Mouse (Mus musculus): ENCODE measurements around the gene Pik3r5. TPM values are rescaled to one million over a fixed set of nuclear protein-coding genes. Genes with fewer than 3 reads are reported as not detected.
A peak's percentile ranks its signal among the peaks of the same experiment; 100 is the strongest.

The Pik3r5 gene
- polyA plus RNA-seq, 1 experiment from 2014 or later = 5.7 TPM

DNA sequence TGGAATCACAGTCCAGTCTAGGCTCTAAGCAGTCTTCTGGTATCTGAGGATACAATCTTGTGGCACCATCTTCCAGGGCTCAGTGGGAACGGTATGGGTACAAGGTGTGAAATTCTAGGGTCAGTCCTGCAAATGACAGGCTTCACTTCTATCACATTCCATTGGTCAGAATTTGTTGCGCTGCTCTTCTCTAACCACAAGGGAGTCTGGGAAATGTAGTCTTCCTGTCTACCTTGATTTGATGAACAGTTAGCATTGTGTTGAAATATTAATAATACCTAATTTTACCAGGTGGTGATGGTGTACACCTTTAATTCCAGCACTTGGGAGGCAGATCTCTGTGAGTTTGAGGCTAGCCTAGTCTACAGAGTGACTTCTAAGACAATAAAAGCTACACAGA lies 88.5 kb downstream of the Pik3r5 start:
- in situ Hi-C loops (cut with MboI; ENCODE audit: low pct_unique_long_range_greater_than_20kb) = no loop called here
- ChIA-PET POLR2A (interaction anchor here (1.0 kb wide), 1 partner anchor 105 kb away, joined by 3 read pairs; no protein-coding TSS in a partner anchor), CTCF (no interaction called here)
- no peak for TF ChIP-seq CTCF (IDR thresholded peaks at IDR 0.05)
- peaks cover 3% of the 10 kb centered on the region for H3K27me3 ChIP-seq
- DNase-seq (ENCODE audit: low read depth, low spot score) = no peak
- ATAC-seq = no peak

DNA sequence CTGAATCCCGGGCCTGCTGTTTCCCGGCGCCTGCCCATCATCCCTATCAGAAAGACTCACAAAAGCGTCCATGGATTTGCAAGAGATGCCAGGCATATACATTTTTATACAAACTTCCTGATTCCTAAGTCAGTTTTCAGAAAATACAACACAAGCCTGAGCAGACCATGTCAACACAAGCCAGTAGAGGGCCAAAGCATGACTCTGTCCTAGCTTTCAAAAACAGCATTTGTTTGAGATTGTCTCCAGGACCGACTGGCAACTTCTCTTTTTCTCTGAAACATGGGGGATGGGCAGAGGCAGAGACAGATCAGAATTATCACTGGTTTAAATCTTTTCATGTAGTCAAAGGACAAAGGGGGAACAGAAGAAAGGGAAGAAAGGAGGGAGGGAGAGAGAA lies 89.4 kb downstream of the Pik3r5 start:
- POLR2A ChIA-PET = no interaction called here

GRCm38 (mm10) chr11:68526441-68526840 lies 94.5 kb downstream of the Pik3r5 start:
- peaks cover 18% of the 10 kb centered on the region for H3K27me3 ChIP-seq
- DNase-seq (ENCODE audit: low read depth, low spot score) = no peak
- in situ Hi-C loops (cut with MboI; ENCODE audit: low pct_unique_long_range_greater_than_20kb) = no loop called here
- no peak for ATAC-seq
- POLR2A ChIA-PET = no interaction called here
- CTCF ChIA-PET = interaction anchor here (0.7 kb wide), 1 partner anchor 22 kb away, joined by 3 read pairs; no protein-coding TSS in a partner anchor
- no peak for TF ChIP-seq CTCF (IDR thresholded peaks at IDR 0.05)

More for the DNA sequence above, 89.4 kb downstream of the Pik3r5 start:
- CTCF ChIA-PET = no interaction called here
- H3K27me3 ChIP-seq = peaks cover 3% of the 10 kb centered on the region
- DNase-seq (ENCODE audit: low read depth, low spot score) = no peak
- in situ Hi-C loops (cut with MboI; ENCODE audit: low pct_unique_long_range_greater_than_20kb) = no loop called here
- no peak for ATAC-seq
- no peak for TF ChIP-seq CTCF (IDR thresholded peaks at IDR 0.05)

GRCm38 (mm10) chr11:68531066-68531806 lies 99.3 kb downstream of the Pik3r5 start:
- ATAC-seq (peak; percentile 32), DNase-seq (ENCODE audit: low read depth, low spot score) (no peak)
- ChIA-PET POLR2A (interaction anchor here (0.5 kb wide), 1 partner anchor 284 kb away, joined by 3 read pairs; no protein-coding TSS in a partner anchor), CTCF (no interaction called here)
- peaks cover 18% of the 10 kb centered on the region for H3K27me3 ChIP-seq
- TF ChIP-seq CTCF (IDR thresholded peaks at IDR 0.05) = no peak
- in situ Hi-C loops (cut with MboI; ENCODE audit: low pct_unique_long_range_greater_than_20kb) = no loop called here

DNA sequence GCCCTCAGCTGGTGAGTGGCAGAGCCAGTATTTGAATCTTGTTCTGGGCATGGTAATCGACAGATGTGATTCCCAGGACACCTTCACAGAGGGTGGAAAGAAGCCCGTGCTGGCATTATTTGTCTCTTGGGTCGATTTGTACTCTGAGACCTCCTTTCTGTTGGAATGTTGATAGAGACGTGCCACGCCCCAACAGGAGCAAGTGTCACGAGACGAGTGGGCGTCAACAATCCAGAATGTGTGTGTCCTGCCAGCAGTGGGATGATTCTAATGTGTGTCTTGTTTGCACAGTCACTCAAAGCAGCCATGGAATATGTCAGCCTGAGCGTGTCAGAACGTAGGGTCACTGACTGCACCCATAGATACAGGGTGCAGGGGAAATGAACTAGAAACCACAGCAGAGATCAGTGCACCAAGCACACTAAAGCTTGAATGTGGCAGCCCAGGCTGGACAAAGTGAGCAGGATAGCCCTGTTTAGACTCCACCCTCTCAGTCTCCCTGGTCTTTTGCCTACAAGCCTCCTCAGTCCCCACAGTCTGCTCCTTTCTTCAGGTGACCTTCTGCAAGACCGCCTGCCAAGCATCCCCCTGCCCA lies 100.1 kb downstream of the Pik3r5 start:
- in situ Hi-C loops (cut with MboI; ENCODE audit: low pct_unique_long_range_greater_than_20kb) = no loop called here
- peaks cover 18% of the 10 kb centered on the region for H3K27me3 ChIP-seq
- POLR2A ChIA-PET = interaction anchor here (0.5 kb wide), 1 partner anchor 283 kb away, joined by 3 read pairs; no protein-coding TSS in a partner anchor
- ATAC-seq = no peak
- CTCF ChIA-PET = interaction anchor here (1.1 to 1.7 kb wide), 2 partner anchors 17 to 97 kb away, joined by 3 to 4 read pairs; no protein-coding TSS in a partner anchor
- no peak for DNase-seq (ENCODE audit: low read depth, low spot score)
- no peak for TF ChIP-seq CTCF (IDR thresholded peaks at IDR 0.05)

- H3K27me3 ChIP-seq = peaks cover 11% of the 10 kb centered on the region
- in situ Hi-C loops (cut with MboI; ENCODE audit: low pct_unique_long_range_greater_than_20kb) = no loop called here
- POLR2A ChIA-PET = no interaction called here
- no peak for ATAC-seq
- no peak for TF ChIP-seq CTCF (IDR thresholded peaks at IDR 0.05)
- no peak for DNase-seq (ENCODE audit: low read depth, low spot score)
- CTCF ChIA-PET = interaction anchor here (1.1 to 2.1 kb wide), 3 partner anchors 17 to 98 kb away, joined by 3 to 5 read pairs (median 4); no protein-coding TSS in a partner anchor
Measured at GRCm38 (mm10) chr11:68532773-68533172, 100.9 kb downstream of the Pik3r5 start.

DNA sequence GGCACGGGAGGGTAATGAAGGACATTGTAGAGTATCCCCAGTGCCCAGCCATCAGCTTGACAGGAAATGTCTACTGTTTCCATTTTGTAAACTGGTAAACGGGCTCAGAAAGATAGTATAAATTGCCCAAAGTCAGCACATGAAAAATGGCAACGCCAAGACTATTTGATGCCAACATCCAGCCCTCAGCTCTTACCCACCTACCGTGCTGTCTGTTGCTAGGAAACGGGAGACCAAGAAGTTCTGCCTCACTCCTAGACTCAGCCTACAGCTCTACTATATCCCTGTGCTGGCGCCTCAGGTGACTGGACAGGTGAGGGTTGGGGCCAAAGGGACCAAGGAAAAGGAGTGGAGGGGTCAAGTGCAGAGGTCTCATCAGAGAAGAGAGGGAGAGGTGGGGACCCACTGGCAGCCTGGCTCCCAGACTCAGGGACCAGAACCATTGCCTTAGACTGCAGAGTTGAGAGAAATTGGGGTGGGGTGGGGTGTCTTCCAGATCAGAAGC lies 102.1 kb downstream of the Pik3r5 start:
- CTCF ChIA-PET = interaction anchor here (1.7 to 2.1 kb wide), 2 partner anchors 47 to 99 kb away, joined by 3 to 5 read pairs; no protein-coding TSS in a partner anchor
- in situ Hi-C loops (cut with MboI; ENCODE audit: low pct_unique_long_range_greater_than_20kb) = no loop called here
- TF ChIP-seq CTCF (IDR thresholded peaks at IDR 0.05) = no peak
- peaks cover 5% of the 10 kb centered on the region for H3K27me3 ChIP-seq
- no peak for ATAC-seq
- POLR2A ChIA-PET = no interaction called here
- no peak for DNase-seq (ENCODE audit: low read depth, low spot score)

- POLR2A ChIA-PET = interaction anchor here (1.0 kb wide), 1 partner anchor 65 kb away, joined by 4 read pairs; no protein-coding TSS in a partner anchor
- DNase-seq (ENCODE audit: low read depth, low spot score) = no peak
- H3K27me3 ChIP-seq = no peaks in the 10 kb centered on the region
- no peak for TF ChIP-seq CTCF (IDR thresholded peaks at IDR 0.05)
- in situ Hi-C loops (cut with MboI; ENCODE audit: low pct_unique_long_range_greater_than_20kb) = no loop called here
- CTCF ChIA-PET = interaction anchor here (1.0 to 1.8 kb wide), 3 partner anchors 12 to 21 kb away, joined by 3 to 6 read pairs (median 4); no protein-coding TSS in a partner anchor
- ATAC-seq = no peak
Measured at GRCm38 (mm10) chr11:68536026-68536425, 104.1 kb downstream of the Pik3r5 start.

DNA sequence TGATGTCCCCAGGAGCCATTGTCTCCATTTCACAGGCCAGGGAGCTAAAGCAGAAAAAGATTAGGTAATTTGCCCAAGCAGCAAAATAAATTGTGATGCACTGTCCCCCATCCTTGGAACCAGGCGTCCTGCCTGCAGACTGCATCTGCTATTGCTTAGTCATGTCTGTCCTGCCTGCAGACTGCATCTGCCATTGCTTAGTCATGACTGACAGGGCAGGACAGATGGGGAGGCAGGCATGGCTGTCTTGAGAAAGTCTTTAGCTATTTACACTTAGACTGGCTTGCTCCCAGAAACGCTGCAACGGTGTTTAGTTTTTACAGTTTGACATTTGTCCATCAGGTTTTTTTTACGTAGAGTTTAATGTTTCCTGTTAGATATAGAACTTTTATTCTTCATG lies 104.5 kb downstream of the Pik3r5 start:
- DNase-seq (ENCODE audit: low read depth, low spot score) = peak; percentile 39
- no peak for ATAC-seq
- ChIA-PET CTCF (interaction anchor here (1.0 to 1.8 kb wide), 3 partner anchors 12 to 20 kb away, joined by 3 to 6 read pairs (median 4); no protein-coding TSS in a partner anchor), POLR2A (interaction anchor here (1.0 kb wide), 1 partner anchor 64 kb away, joined by 4 read pairs; no protein-coding TSS in a partner anchor)
- in situ Hi-C loops (cut with MboI; ENCODE audit: low pct_unique_long_range_greater_than_20kb) = no loop called here
- no peak for TF ChIP-seq CTCF (IDR thresholded peaks at IDR 0.05)
- no peaks in the 10 kb centered on the region for H3K27me3 ChIP-seq

DNA sequence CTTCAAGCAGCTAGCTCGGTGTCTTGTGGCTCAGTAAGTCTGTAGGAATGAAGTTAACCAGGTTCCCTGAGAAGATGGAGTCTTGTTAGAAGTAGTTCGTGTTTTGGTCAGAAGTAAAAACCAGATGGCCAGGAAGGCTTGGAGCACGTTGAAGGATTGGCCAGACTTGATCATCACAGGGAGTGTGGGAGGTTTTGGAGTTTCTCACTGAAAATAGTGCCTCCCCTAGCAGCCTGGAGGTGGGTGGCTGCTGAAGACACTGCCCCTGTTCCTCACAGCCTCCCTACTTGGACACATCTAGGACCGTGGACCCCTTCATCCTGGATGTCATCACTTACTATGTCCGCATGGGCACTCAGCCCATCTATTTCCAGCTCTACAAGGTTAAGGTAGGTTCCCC lies 107.7 kb downstream of the Pik3r5 start:
- TF ChIP-seq CTCF (IDR thresholded peaks at IDR 0.05) = no peak
- POLR2A ChIA-PET = no interaction called here
- no peak for DNase-seq (ENCODE audit: low read depth, low spot score)
- peak; percentile 20 for ATAC-seq
- CTCF ChIA-PET = no interaction called here
- in situ Hi-C loops (cut with MboI; ENCODE audit: low pct_unique_long_range_greater_than_20kb) = no loop called here
- H3K27me3 ChIP-seq = no peaks in the 10 kb centered on the region

DNA sequence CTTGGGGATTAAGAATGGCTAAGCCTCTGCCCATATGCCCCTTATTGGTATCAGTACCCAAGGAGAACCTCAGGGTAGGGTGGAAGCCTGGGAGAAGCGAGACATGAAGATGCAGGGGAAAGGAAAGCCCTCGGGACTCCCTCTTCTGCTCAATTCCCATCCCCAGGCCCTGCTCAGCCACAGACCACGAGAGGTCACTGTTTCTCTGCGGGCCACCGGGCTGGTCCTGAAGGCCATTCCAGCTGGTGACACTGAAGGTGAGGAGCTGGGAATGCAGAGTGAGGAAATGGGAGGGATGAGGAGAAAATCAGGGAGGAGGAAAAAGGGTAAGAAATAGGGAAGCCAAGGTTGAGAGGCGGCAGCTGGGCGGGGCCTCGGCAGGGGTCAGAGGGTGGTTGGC lies 112.6 kb downstream of the Pik3r5 start:
- TF ChIP-seq CTCF (IDR thresholded peaks at IDR 0.05) = peak; percentile 32
- ATAC-seq (no peak), DNase-seq (ENCODE audit: low read depth, low spot score) (no peak)
- ChIA-PET CTCF (no interaction called here), POLR2A (no interaction called here)
- in situ Hi-C loops (cut with MboI; ENCODE audit: low pct_unique_long_range_greater_than_20kb) = no loop called here
- no peaks in the 10 kb centered on the region for H3K27me3 ChIP-seq

Data from Patski (cell line).